Mouse (Mus musculus): Measurements from ENCODE around the gene Cdh23. TPM values are rescaled to one million over a fixed set of nuclear protein-coding genes. Genes with fewer than 3 reads are reported as not detected.
A peak's percentile ranks its signal among the peaks of the same experiment; 100 is the strongest.

Gene Cdh23
- polyA plus RNA-seq, 1 experiment from 2014 or later = 1.1 TPM

DNA sequence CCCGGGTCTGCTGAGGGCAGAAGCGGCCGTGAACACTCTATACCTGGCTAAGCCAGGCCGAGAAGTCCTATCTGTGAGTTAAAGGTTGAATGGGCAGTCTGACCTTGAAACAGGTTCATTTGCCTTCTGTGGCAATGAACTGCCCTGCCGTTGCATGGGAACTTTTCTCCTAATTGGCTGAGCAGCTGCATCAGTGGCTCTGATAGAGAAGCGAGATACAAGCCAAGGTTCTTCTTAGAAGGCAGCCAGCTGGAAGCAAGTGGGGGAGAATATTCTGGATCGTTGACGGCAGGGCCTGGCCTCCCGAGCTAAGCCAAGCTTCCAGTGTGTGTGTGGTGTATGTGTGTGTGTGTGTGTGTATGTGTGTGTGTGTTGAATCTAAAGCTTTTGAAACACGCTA, 431.0 kb downstream of the Cdh23 start:
- H3K4me2 ChIP-seq (replicated peaks) = no peak overlapping the region
- H3K9me3 ChIP-seq = no peaks in the 10 kb centered on the region
- 80% methylated on average over 10 of the region's 10 CpGs for WGBS
- H3K36me3 ChIP-seq = no peaks in the 10 kb centered on the region
- no peak overlapping the region for H3K4me3 ChIP-seq
- H3K27me3 ChIP-seq = no peaks in the 10 kb centered on the region
- no peak for ATAC-seq (ENCODE audit: low FRiP score, low read depth)
- H3K9ac ChIP-seq = no peak overlapping the region
- no peak overlapping the region for H3K27ac ChIP-seq
- peaks cover 8% of the 10 kb centered on the region for H3K4me1 ChIP-seq

DNA sequence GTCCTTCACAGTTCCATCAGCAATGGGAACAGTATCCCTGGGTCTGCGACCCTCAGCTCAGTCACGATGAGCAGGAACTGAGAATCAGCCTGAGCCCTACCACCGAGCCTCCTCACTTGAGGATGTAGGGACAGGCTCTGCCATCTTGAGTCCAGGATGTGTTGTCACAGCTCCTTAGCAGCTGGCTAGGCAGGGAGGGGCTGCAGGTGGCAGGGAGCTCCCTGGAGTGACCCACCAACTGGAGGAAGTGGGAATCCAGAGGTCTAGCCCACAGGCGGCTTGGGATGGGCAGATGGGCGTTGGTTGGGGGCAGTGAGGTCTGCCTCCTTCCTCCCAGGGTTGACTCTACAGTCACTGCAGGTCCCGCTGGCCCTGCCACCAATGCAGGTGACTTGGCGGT, 432.9 kb downstream of the Cdh23 start:
- ATAC-seq (ENCODE audit: low FRiP score, low read depth) = no peak
- 80% methylated on average over 7 of the region's 7 CpGs for WGBS
- no peaks in the 10 kb centered on the region for H3K9me3 ChIP-seq
- no peaks in the 10 kb centered on the region for H3K27me3 ChIP-seq
- no peak overlapping the region for H3K9ac ChIP-seq
- H3K36me3 ChIP-seq = no peaks in the 10 kb centered on the region
- peaks cover 8% of the 10 kb centered on the region for H3K4me1 ChIP-seq
- H3K4me2 ChIP-seq (replicated peaks) = no peak overlapping the region
- no peak overlapping the region for H3K27ac ChIP-seq
- H3K4me3 ChIP-seq = no peak overlapping the region

DNA sequence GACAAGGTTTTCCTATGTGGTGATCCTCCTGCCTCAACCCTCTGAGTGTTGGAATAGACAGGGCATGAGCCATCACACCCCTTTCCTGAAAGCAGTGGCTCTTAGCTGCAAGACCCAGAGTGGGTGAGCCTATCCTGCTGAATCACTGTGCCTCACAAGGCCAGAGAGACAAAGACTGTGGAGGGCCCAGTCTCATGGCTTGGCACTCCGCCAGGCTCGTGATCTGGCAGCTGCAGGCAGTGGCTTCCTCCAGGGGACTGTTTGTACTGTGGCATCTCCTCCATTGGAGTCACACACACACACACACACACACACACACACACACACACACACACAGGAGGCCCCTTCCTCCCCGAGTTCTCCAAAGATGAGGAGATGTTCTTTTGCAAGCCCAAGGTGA, 433.9 kb downstream of the Cdh23 start:
- Histone ChIP-seq H3K4me3 (no peak overlapping the region), H3K36me3 (no peaks in the 10 kb centered on the region), H3K27ac (peak overlapping the region; percentile 15; the same call in 1 of the 2 replicates), H3K4me2 (replicated peaks) (no peak overlapping the region), H3K4me1 (peaks cover 8% of the 10 kb centered on the region), H3K9me3 (no peaks in the 10 kb centered on the region), H3K9ac (no peak overlapping the region), H3K27me3 (no peaks in the 10 kb centered on the region)
- ATAC-seq (ENCODE audit: low FRiP score, low read depth) = peak; percentile 87
- WGBS = 37% methylated on average over 3 of the region's 3 CpGs

DNA sequence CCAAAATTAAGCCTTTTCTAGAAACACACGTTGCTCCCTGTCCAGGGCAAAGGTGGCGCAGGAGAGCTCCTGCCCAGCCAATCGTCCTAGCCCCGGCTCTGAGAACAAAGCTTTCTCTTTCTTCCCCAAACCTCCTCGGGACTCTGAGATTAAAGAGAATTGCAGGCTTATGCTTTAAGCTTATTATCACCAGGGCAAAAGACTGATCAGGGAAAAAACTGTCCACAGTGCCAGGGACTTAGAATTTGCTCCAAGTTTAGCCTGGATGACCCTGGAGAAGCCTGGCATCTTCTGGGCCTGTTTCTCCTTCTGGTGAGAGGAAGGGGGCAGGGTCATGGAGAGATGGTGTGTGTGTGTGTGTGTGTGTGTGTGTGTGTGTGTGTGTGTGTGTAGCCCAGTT, 434.8 kb downstream of the Cdh23 start:
- H3K27ac ChIP-seq = no peak overlapping the region
- H3K9me3 ChIP-seq = no peaks in the 10 kb centered on the region
- no peak for ATAC-seq (ENCODE audit: low FRiP score, low read depth)
- H3K9ac ChIP-seq = no peak overlapping the region
- no peaks in the 10 kb centered on the region for H3K27me3 ChIP-seq
- H3K36me3 ChIP-seq = no peaks in the 10 kb centered on the region
- peaks cover 8% of the 10 kb centered on the region for H3K4me1 ChIP-seq
- 43% methylated on average over 5 of the region's 5 CpGs for WGBS
- H3K4me2 ChIP-seq (replicated peaks) = no peak overlapping the region
- no peak overlapping the region for H3K4me3 ChIP-seq

DNA sequence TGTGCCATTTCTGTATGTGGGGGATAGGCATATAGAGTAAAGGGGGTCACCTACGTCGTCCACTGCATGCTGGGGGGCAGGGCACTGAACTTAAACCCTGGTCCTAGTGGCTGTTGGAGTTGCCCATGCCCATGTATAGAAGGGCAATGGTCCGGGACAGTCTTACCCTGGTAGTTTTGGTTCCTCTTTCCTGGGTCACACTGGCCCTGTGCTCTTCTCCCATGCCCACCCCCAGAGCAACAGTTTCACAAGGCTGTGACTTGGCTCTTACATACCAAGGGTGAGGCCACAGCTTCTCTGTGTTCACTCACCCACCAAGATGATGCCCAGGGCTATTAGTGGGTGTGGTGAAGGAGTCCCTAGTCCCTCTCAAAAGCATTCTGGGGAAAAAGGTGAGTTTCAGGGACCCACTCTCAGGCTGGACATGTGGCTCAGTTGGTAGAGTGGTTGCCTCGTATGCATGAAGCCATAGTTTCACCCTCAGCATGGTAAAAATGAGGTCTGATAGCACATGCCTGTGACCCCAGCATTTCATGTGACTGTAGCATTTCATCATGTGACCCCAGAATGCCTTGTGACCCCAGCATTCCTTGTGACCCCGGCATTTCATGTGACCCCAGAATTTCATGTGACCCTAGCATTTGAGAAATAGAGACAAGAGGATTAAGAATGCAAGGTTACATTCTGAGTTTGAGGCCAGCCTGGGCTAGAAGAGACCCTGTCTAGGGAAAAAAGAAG, 435.6 kb downstream of the Cdh23 start:
- H3K9ac ChIP-seq = no peak overlapping the region
- H3K27ac ChIP-seq = no peak overlapping the region
- no peaks in the 10 kb centered on the region for H3K27me3 ChIP-seq
- ATAC-seq (ENCODE audit: low FRiP score, low read depth) = no peak
- 86% methylated on average over 5 of the region's 5 CpGs for WGBS
- H3K4me1 ChIP-seq = peaks cover 8% of the 10 kb centered on the region
- H3K9me3 ChIP-seq = no peaks in the 10 kb centered on the region
- no peak overlapping the region for H3K4me2 ChIP-seq (replicated peaks)
- H3K36me3 ChIP-seq = no peaks in the 10 kb centered on the region
- H3K4me3 ChIP-seq = no peak overlapping the region

DNA sequence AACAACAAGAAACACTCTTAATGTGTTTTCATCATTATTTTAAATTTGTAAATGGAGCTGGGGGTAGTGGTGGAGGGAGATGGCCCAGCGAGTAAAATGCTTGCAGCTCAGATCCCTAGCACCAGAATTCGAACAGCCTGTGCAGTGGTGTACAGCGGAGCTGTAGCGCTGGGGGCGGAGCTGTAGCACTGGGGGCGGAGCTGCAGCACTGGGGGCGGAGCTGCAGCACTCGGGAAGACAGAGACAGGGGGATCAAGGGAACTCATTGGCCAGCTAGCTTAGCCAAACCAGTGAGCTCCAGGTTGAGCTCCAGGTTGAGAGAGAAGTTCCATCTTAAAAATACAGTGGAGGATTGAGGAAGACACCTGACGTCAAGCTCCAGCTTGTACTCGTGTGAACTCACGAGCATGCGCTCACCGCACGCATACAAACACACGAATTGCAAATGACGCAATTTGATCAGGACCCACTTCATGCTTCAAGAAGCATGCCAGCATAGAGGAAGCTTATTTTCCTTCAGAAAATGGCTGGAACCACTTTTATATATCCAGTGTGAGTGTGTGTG, 438.9 kb downstream of the Cdh23 start:
- no peak overlapping the region for H3K4me3 ChIP-seq

DNA sequence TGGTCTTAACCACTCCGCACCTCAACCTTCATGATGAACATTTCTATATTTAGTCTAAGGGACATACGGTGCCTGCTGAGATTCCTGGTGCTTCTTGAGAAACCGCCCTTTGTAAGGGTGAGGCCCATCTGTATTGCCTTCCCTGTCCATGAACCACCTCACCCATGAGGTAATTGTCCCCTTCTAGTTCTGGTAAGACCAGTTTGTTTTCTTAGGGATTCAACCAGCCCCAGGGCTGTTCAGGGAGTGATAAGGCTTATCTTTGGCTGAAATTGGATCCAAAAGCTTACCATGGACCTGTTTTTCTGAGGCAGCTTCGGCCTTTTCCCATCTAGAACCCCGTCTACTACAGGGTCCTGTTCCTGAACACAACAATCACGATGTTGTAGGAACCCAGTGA, 440.2 kb downstream of the Cdh23 start:
- no peaks in the 10 kb centered on the region for H3K36me3 ChIP-seq
- no peak overlapping the region for H3K4me3 ChIP-seq
- 90% methylated on average over 6 of the region's 6 CpGs for WGBS
- H3K4me1 ChIP-seq = no peaks in the 10 kb centered on the region
- no peak for ATAC-seq (ENCODE audit: low FRiP score, low read depth)
- H3K4me2 ChIP-seq (replicated peaks) = no peak overlapping the region
- H3K9me3 ChIP-seq = no peaks in the 10 kb centered on the region
- H3K9ac ChIP-seq = no peak overlapping the region
- H3K27ac ChIP-seq = no peak overlapping the region
- no peaks in the 10 kb centered on the region for H3K27me3 ChIP-seq

More for the DNA sequence above, 438.9 kb downstream of the Cdh23 start:
- no peak; the same call in 1 of the 2 replicates for ATAC-seq (ENCODE audit: low FRiP score, low read depth)
- Histone ChIP-seq H3K4me2 (replicated peaks) (no peak overlapping the region), H3K27me3 (no peaks in the 10 kb centered on the region), H3K27ac (no peak overlapping the region), H3K9me3 (no peaks in the 10 kb centered on the region), H3K9ac (no peak overlapping the region), H3K36me3 (no peaks in the 10 kb centered on the region), H3K4me1 (peaks cover 1% of the 10 kb centered on the region)
- WGBS = 59% methylated on average over 16 of the region's 16 CpGs

Other genes with a start within 250 kb of the Cdh23 start
- 12.4 and 13.7 TPM in 2 replicates for gene Slc29a3, start 56.3 kb upstream of the Cdh23 start, polyA plus RNA-seq (2015; fragmentation: Nextera tagmentation; extraction: Ambion mirVana)
- gene Unc5b, start 135.1 kb upstream of the Cdh23 start, polyA plus RNA-seq (2015; fragmentation: Nextera tagmentation; extraction: Ambion mirVana) = 8.1 and 8.3 TPM in 2 replicates

All from limb, embryonic 13.5 days (tissue).